Mouse (Mus musculus): ENCODE data around the gene Ryr3. TPM values are rescaled to one million over a fixed set of nuclear protein-coding genes. Genes with fewer than 3 reads are reported as not detected.
A peak's percentile ranks its signal among the peaks of the same experiment; 100 is the strongest.

Ryr3 gene
- polyA plus RNA-seq, 2 experiments, result under 0.01 TPM; not detected in 1

DNA sequence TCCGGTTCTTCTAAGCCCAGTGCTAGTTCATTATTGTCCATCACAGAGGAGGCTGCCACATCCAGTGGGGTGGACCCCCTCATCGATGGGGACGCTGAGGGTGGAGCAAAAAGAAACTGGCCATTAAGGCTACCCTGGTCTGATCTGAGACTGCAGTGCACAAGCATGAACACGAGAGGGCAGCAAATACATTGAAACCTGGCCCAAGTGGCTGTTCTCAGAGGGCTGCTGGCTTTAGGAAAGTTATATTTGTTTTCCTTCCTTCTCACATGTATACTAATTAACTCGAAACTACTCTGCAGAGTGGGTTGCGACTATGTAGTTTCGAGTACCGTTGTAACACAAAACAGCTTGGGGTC lies 416.9 kb downstream of the Ryr3 start:
- WGBS (ENCODE audit: insufficient replicate concordance), result 16% methylated on average over 8 of the region's 8 CpGs
- no peak overlapping the region for H3K9ac ChIP-seq (replicated peaks)
- H3K27me3 ChIP-seq (ENCODE audit: control insufficient read depth, insufficient read depth, low read length), result no peaks in the 10 kb centered on the region
- no peak overlapping the region for H3K27ac ChIP-seq
- no peaks in the 10 kb centered on the region for H3K36me3 ChIP-seq (replicated peaks; ENCODE audit: control insufficient read depth, insufficient read depth, low read depth)
- no peak for TF ChIP-seq EP300 (IDR thresholded peaks at IDR 0.05; ENCODE audit: low read depth)
- TF ChIP-seq CTCF (IDR thresholded peaks at IDR 0.05; ENCODE audit: low read depth), result peak; percentile 82
- DNase-seq (ENCODE audit: low read depth in 3 of 3, low spot score in 3 of 3) (no peak), ATAC-seq (ENCODE audit: insufficient read depth) (no peak)
- H3K4me1 ChIP-seq (replicated peaks; ENCODE audit: control insufficient read depth in 2 of 2, insufficient read depth in 2 of 2, low read length in 1 of 2), result no peaks in the 10 kb centered on the region
- no peaks in the 10 kb centered on the region for H3K9me3 ChIP-seq (ENCODE audit: control insufficient read depth, low read length)
- no peak overlapping the region for H3K4me2 ChIP-seq (ENCODE audit: low read depth)
- no peak overlapping the region for H3K4me3 ChIP-seq (ENCODE audit: insufficient read depth in 1 of 2, low read depth in 2 of 2, low read length in 2 of 2)

GRCm38 (mm10) chr2:112799351-112799994 lies 417.4 kb downstream of the Ryr3 start:
- H3K27me3 ChIP-seq (ENCODE audit: control insufficient read depth, insufficient read depth, low read length), result no peaks in the 10 kb centered on the region
- no peaks in the 10 kb centered on the region for H3K4me1 ChIP-seq (replicated peaks; ENCODE audit: control insufficient read depth in 2 of 2, insufficient read depth in 2 of 2, low read length in 1 of 2)
- H3K36me3 ChIP-seq (replicated peaks; ENCODE audit: control insufficient read depth, insufficient read depth, low read depth), result no peaks in the 10 kb centered on the region
- no peak overlapping the region for H3K9ac ChIP-seq (replicated peaks)
- ATAC-seq (ENCODE audit: insufficient read depth) (no peak), DNase-seq (ENCODE audit: low read depth in 3 of 3, low spot score in 3 of 3) (no peak)
- TF ChIP-seq EP300 (IDR thresholded peaks at IDR 0.05; ENCODE audit: low read depth) (no peak), CTCF (IDR thresholded peaks at IDR 0.05; ENCODE audit: low read depth) (no peak)
- WGBS (ENCODE audit: insufficient replicate concordance), result 54% methylated on average over 7 of the region's 7 CpGs
- no peak overlapping the region for H3K4me3 ChIP-seq (ENCODE audit: insufficient read depth in 1 of 2, low read depth in 2 of 2, low read length in 2 of 2)
- no peaks in the 10 kb centered on the region for H3K9me3 ChIP-seq (ENCODE audit: control insufficient read depth, low read length)
- H3K4me2 ChIP-seq (ENCODE audit: low read depth), result no peak overlapping the region
- no peak overlapping the region for H3K27ac ChIP-seq

- Histone ChIP-seq H3K4me1 (replicated peaks; ENCODE audit: control insufficient read depth in 2 of 2, insufficient read depth in 2 of 2, low read length in 1 of 2) (no peaks in the 10 kb centered on the region), H3K9me3 (ENCODE audit: control insufficient read depth, low read length) (no peaks in the 10 kb centered on the region), H3K9ac (replicated peaks) (no peak overlapping the region), H3K27ac (no peak overlapping the region), H3K4me3 (ENCODE audit: insufficient read depth in 1 of 2, low read depth in 2 of 2, low read length in 2 of 2) (no peak overlapping the region), H3K4me2 (ENCODE audit: low read depth) (no peak overlapping the region), H3K27me3 (ENCODE audit: control insufficient read depth, insufficient read depth, low read length) (no peaks in the 10 kb centered on the region), H3K36me3 (replicated peaks; ENCODE audit: control insufficient read depth, insufficient read depth, low read depth) (no peaks in the 10 kb centered on the region)
- DNase-seq (ENCODE audit: low read depth in 3 of 3, low spot score in 3 of 3) (no peak), ATAC-seq (ENCODE audit: insufficient read depth) (no peak)
- TF ChIP-seq EP300 (IDR thresholded peaks at IDR 0.05; ENCODE audit: low read depth) (no peak), CTCF (IDR thresholded peaks at IDR 0.05; ENCODE audit: low read depth) (no peak)
- 38% methylated on average over 2 of the region's 2 CpGs for WGBS (ENCODE audit: insufficient replicate concordance)
These were observed 435.3 kb downstream of the Ryr3 start for GRCm38 (mm10) chr2:112781631-112782030.

DNA sequence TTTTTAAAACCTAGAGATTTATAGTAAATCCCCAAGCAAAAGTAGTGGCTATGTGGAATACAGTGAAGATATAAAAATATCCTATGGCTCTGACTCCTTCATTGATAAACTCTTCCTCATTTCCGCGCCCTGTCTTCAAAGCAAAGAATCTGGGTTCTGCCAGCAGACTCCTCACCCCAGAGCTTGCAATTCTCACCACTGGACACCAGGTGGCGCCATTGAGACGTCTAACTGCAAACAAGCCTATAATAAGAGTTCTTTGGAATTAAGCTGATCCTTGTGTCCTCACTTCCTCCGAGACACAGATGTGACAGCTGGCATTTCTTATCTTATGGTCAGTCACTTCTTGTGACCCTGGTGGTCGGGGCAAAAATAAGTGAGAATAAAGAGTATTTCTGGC lies 442.1 kb downstream of the Ryr3 start:
- H3K27ac ChIP-seq, result no peak overlapping the region
- no peaks in the 10 kb centered on the region for H3K9me3 ChIP-seq (ENCODE audit: control insufficient read depth, low read length)
- ATAC-seq (ENCODE audit: insufficient read depth) (no peak), DNase-seq (ENCODE audit: low read depth in 3 of 3, low spot score in 3 of 3) (peak; percentile 38 to 45 (median 41))
- H3K4me2 ChIP-seq (ENCODE audit: low read depth), result no peak overlapping the region
- no peak overlapping the region for H3K9ac ChIP-seq (replicated peaks)
- H3K4me3 ChIP-seq (ENCODE audit: insufficient read depth in 1 of 2, low read depth in 2 of 2, low read length in 2 of 2), result no peak overlapping the region
- no peaks in the 10 kb centered on the region for H3K4me1 ChIP-seq (replicated peaks; ENCODE audit: control insufficient read depth in 2 of 2, insufficient read depth in 2 of 2, low read length in 1 of 2)
- no peaks in the 10 kb centered on the region for H3K36me3 ChIP-seq (replicated peaks; ENCODE audit: control insufficient read depth, insufficient read depth, low read depth)
- no peaks in the 10 kb centered on the region for H3K27me3 ChIP-seq (ENCODE audit: control insufficient read depth, insufficient read depth, low read length)
- WGBS (ENCODE audit: insufficient replicate concordance), result 12% methylated on average over 6 of the region's 6 CpGs
- TF ChIP-seq EP300 (IDR thresholded peaks at IDR 0.05; ENCODE audit: low read depth) (no peak), CTCF (IDR thresholded peaks at IDR 0.05; ENCODE audit: low read depth) (peak; percentile 88)

- no peaks in the 10 kb centered on the region for H3K27me3 ChIP-seq (ENCODE audit: control insufficient read depth, insufficient read depth, low read length)
- TF ChIP-seq EP300 (IDR thresholded peaks at IDR 0.05; ENCODE audit: low read depth) (no peak), CTCF (IDR thresholded peaks at IDR 0.05; ENCODE audit: low read depth) (no peak)
- no peak overlapping the region for H3K9ac ChIP-seq (replicated peaks)
- H3K9me3 ChIP-seq (ENCODE audit: control insufficient read depth, low read length), result no peaks in the 10 kb centered on the region
- H3K4me1 ChIP-seq (replicated peaks; ENCODE audit: control insufficient read depth in 2 of 2, insufficient read depth in 2 of 2, low read length in 1 of 2), result no peaks in the 10 kb centered on the region
- no peak overlapping the region for H3K4me2 ChIP-seq (ENCODE audit: low read depth)
- no peak overlapping the region for H3K4me3 ChIP-seq (ENCODE audit: insufficient read depth in 1 of 2, low read depth in 2 of 2, low read length in 2 of 2)
- WGBS (ENCODE audit: insufficient replicate concordance), result 65% methylated on average over 5 of the region's 5 CpGs
- H3K27ac ChIP-seq, result no peak overlapping the region
- ATAC-seq (ENCODE audit: insufficient read depth) (no peak), DNase-seq (ENCODE audit: low read depth in 3 of 3, low spot score in 3 of 3) (no peak)
- H3K36me3 ChIP-seq (replicated peaks; ENCODE audit: control insufficient read depth, insufficient read depth, low read depth), result no peaks in the 10 kb centered on the region
These were observed 449.2 kb downstream of the Ryr3 start for GRCm38 (mm10) chr2:112767665-112768064.
